In the genomic region with DNA sequence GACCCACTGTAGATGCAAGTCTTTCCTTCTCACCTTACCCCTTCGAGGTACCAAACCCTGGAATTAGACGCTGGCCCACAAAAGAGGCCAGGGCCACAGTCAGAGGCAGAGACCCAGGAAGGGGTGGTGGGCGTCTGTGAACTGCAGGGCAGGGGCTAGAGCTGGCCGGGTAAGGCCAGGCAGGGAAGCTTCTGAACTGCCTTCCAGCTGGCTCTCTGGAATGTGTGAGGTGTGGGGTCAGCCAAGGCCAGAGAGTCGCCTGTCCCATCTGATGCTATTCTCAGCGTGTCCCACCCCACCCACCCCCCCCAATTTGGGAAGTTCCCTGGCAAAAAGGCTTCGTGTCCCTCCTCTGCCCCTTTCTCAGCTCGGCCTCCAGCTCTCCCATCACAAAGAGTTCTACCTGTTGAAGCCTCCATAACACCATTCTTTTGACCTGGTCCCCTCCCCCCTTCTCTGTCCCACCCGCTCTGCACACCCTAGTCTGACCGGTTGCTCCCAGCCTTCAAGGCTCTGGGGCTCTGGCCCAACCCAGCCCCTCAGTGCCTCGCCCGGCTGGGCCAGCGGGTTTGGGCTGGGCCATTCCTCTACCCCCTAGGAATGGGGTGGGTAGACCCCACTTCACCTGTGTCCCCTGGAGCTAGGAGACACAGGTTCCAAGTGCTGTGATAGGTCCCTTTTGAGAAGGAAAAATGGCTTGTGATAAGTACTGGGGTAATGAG, we compare ENCODE assay signal across 17 mouse cellular contexts. TPM values are rescaled to one million over a fixed set of nuclear protein-coding genes. Genes with fewer than 3 reads are reported as not detected.
DNase-seq lines count a peak whose midpoint lies in the region; ATAC-seq and TF ChIP-seq lines count a peak whose summit lies in the region.
"Had no signal": no experiment of that assay in that cellular context is flagged by ENCODE, and none has a peak within 500 bp of the region (broad histone marks: within the 10 kb centered on the region; RNA-seq: fewer than 3 reads in every experiment).

No protein-coding gene starts in this region.

- no peak for ATAC-seq in lung, embryonic 15.5 days (ENCODE audit: borderline replicate concordance, extremely low read depth, low FRiP score, low TSS enrichment)
- no peak for ATAC-seq in heart, embryonic 13.5 days (ENCODE audit: extremely low read depth, insufficient number of reproducible peaks, low FRiP score, low TSS enrichment)
- peak; percentile 62; the same call in 1 of the 2 replicates for ATAC-seq in stomach, embryonic 14.5 days (ENCODE audit: insufficient number of reproducible peaks, insufficient read depth, low FRiP score, low read depth)
- no peak for ATAC-seq in forebrain, embryonic 15.5 days (replicated peaks)
- ATAC-seq: inflammation-experienced regulatory T-cells, adult 6 months; midbrain, embryonic 13.5 days had no signal

- no peaks in the 10 kb centered on the region for H3K27me3 ChIP-seq in lung, embryonic 15.5 days
- no peaks in the 10 kb centered on the region for H3K27me3 ChIP-seq in heart, embryonic 13.5 days (replicated peaks)
- H3K27me3 ChIP-seq in stomach, embryonic 14.5 days (ENCODE audit: control insufficient read depth, insufficient read depth, low read length), result no peaks in the 10 kb centered on the region
- H3K27me3 ChIP-seq in forebrain, embryonic 15.5 days, result no peaks in the 10 kb centered on the region
- H3K27me3 ChIP-seq: CH12.LX; midbrain, embryonic 13.5 days had no signal

- H3K4me3 ChIP-seq in gastrocnemius, adult 2 months, result peak overlapping the region; percentile 13; the same call in 1 of the 2 replicates
- H3K4me3 ChIP-seq in lung, embryonic 15.5 days, result no peak overlapping the region
- no peak overlapping the region for H3K4me3 ChIP-seq in heart, embryonic 13.5 days
- H3K4me3 ChIP-seq in stomach, embryonic 14.5 days (ENCODE audit: low read depth, low read length), result no peak overlapping the region
- H3K4me3 ChIP-seq in forebrain, embryonic 15.5 days, result no peak overlapping the region
- H3K4me3 ChIP-seq: hindbrain, embryonic 10.5 days; midbrain, embryonic 13.5 days had no signal

- H3K36me3 ChIP-seq in lung, embryonic 15.5 days, result peaks cover 50% of the 10 kb centered on the region
- H3K36me3 ChIP-seq in heart, embryonic 13.5 days, result peaks cover 80% of the 10 kb centered on the region
- peaks cover 49% of the 10 kb centered on the region for H3K36me3 ChIP-seq in stomach, embryonic 14.5 days (ENCODE audit: control insufficient read depth, insufficient read depth, low read length)
- H3K36me3 ChIP-seq in forebrain, embryonic 15.5 days, result peaks cover 17% of the 10 kb centered on the region; the same call in 1 of the 2 replicates

- H3K9ac ChIP-seq in lung, embryonic 15.5 days, result no peak overlapping the region
- peak overlapping the region; percentile 38 for H3K9ac ChIP-seq in heart, embryonic 13.5 days
- H3K9ac ChIP-seq in stomach, embryonic 14.5 days (replicated peaks; ENCODE audit: low read depth, low read length), result no peak overlapping the region
- no peak overlapping the region for H3K9ac ChIP-seq in forebrain, embryonic 15.5 days (replicated peaks)
- H3K9ac ChIP-seq: midbrain, embryonic 13.5 days had no signal

- peak overlapping the region; percentile 76 for H3K27ac ChIP-seq in gastrocnemius, adult 2 months
- 0 out of 2 replicates have a peak overlapping the region, but pooled peaks have one; percentile 19 for H3K27ac ChIP-seq in lung, embryonic 15.5 days
- peak overlapping the region; percentile 55 for H3K27ac ChIP-seq in heart, embryonic 13.5 days (replicated peaks)
- no peak overlapping the region for H3K27ac ChIP-seq in stomach, embryonic 14.5 days (ENCODE audit: low read length)
- no peak overlapping the region for H3K27ac ChIP-seq in forebrain, embryonic 15.5 days (replicated peaks)
- H3K27ac ChIP-seq: hindbrain, embryonic 10.5 days; midbrain, embryonic 13.5 days had no signal

- DNase-seq in gastrocnemius, adult 2 months, result peak; percentile 41
- no peak for DNase-seq in gastrocnemius, postnatal 14 days
- no peak for DNase-seq in lung, adult 18-20 months
- no peak for DNase-seq in ovary, postnatal 14 days (ENCODE audit: low spot score)
- DNase-seq: adrenal gland, adult 8-10 months; cerebellum, postnatal 14 days; layer of hippocampus, postnatal 36 days; left cerebral cortex, postnatal 4 days; right cerebral cortex, postnatal 4 days had no signal

- no peak overlapping the region for H3K4me2 ChIP-seq in lung, embryonic 15.5 days
- H3K4me2 ChIP-seq in heart, embryonic 13.5 days, result peak overlapping the region; percentile 27
- H3K4me2 ChIP-seq in stomach, embryonic 14.5 days (replicated peaks; ENCODE audit: low read depth, low read length), result no peak overlapping the region
- no peak overlapping the region for H3K4me2 ChIP-seq in forebrain, embryonic 15.5 days (replicated peaks)
- H3K4me2 ChIP-seq: midbrain, embryonic 13.5 days had no signal

- intact Hi-C loops in gastrocnemius, adult 2 months (cut with DNase I), result no loop called here
- intact Hi-C loops in gastrocnemius, postnatal 14 days (cut with DNase I; ENCODE audit: low total_unique reads), result no loop called here

- WGBS in lung, embryonic 15.5 days, result 63% methylated on average over 13 of the region's 13 CpGs
- WGBS in heart, embryonic 13.5 days, result 52% methylated on average over 13 of the region's 13 CpGs
- WGBS in stomach, embryonic 14.5 days, result 60% methylated on average over 13 of the region's 13 CpGs
- WGBS in forebrain, embryonic 15.5 days, result 89% methylated on average over 13 of the region's 13 CpGs

- TF ChIP-seq CTCF in gastrocnemius, adult 2 months (IDR thresholded peaks at IDR 0.05), result no peak

- peaks cover 42% of the 10 kb centered on the region for H3K4me1 ChIP-seq in lung, embryonic 15.5 days
- peaks cover 84% of the 10 kb centered on the region for H3K4me1 ChIP-seq in heart, embryonic 13.5 days
- peaks cover 14% of the 10 kb centered on the region for H3K4me1 ChIP-seq in stomach, embryonic 14.5 days (ENCODE audit: control insufficient read depth, insufficient read depth, low read length)
- peaks cover 43% of the 10 kb centered on the region for H3K4me1 ChIP-seq in forebrain, embryonic 15.5 days

- no peaks in the 10 kb centered on the region for H3K9me3 ChIP-seq in lung, embryonic 15.5 days
- no peaks in the 10 kb centered on the region for H3K9me3 ChIP-seq in heart, embryonic 13.5 days
- no peaks in the 10 kb centered on the region for H3K9me3 ChIP-seq in stomach, embryonic 14.5 days (ENCODE audit: control insufficient read depth, low read depth, low read length)
- H3K9me3 ChIP-seq in forebrain, embryonic 15.5 days, result no peaks in the 10 kb centered on the region
- H3K9me3 ChIP-seq: hindbrain, embryonic 10.5 days; midbrain, embryonic 13.5 days had no signal

RNA-seq across cellular contexts. Expression of a gene that starts 7.7 kb away (rescaled TPM):
- total RNA-seq in gastrocnemius, adult 2 months (2021), result 10 to 100 TPM; 43.5 to 58.6 TPM
- 100 to 1,000 TPM; 118 to 156 TPM for total RNA-seq in gastrocnemius, postnatal 14 days (2021)
- polyA plus RNA-seq in lung, embryonic 15.5 days (2015; fragmentation: Nextera tagmentation; extraction: Ambion mirVana), result 136 and 150 TPM in 2 replicates
- polyA plus RNA-seq in heart, embryonic 13.5 days (2015; fragmentation: Nextera tagmentation; extraction: Ambion mirVana), result 128 and 131 TPM in 2 replicates
- polyA plus RNA-seq in stomach, embryonic 14.5 days (2014; fragmentation: Nextera tagmentation; extraction: Ambion mirVana), result 118 and 132 TPM in 2 replicates
- 75.6 and 76.1 TPM in 2 replicates for polyA plus RNA-seq in forebrain, embryonic 15.5 days (2015; fragmentation: Nextera tagmentation; extraction: Ambion mirVana)

RNA-seq across cellular contexts. Expression of a gene that starts 11.9 kb away (rescaled TPM):
- under 1 TPM; 0.05 to 0.45 TPM for total RNA-seq in gastrocnemius, adult 2 months (2021)
- under 1 TPM; 0.39 to 0.42 TPM for total RNA-seq in gastrocnemius, postnatal 14 days (2021)
- 1.6 and 1.8 TPM in 2 replicates for polyA plus RNA-seq in lung, embryonic 15.5 days (2015; fragmentation: Nextera tagmentation; extraction: Ambion mirVana)
- 1.3 and 1.5 TPM in 2 replicates for polyA plus RNA-seq in heart, embryonic 13.5 days (2015; fragmentation: Nextera tagmentation; extraction: Ambion mirVana)
- 1.0 and 1.4 TPM in 2 replicates for polyA plus RNA-seq in stomach, embryonic 14.5 days (2014; fragmentation: Nextera tagmentation; extraction: Ambion mirVana)
- polyA plus RNA-seq in forebrain, embryonic 15.5 days (2015; fragmentation: Nextera tagmentation; extraction: Ambion mirVana), result 43.6 and 45.6 TPM in 2 replicates

RNA-seq across cellular contexts. Expression of a gene that starts 25.4 kb away (rescaled TPM):
- total RNA-seq in gastrocnemius, adult 2 months (2021), result 1 to 10 TPM; 5.4 to 6.9 TPM
- total RNA-seq in gastrocnemius, postnatal 14 days (2021), result 1 to 10 TPM; 6.8 to 7.2 TPM
- polyA plus RNA-seq in lung, embryonic 15.5 days (2015; fragmentation: Nextera tagmentation; extraction: Ambion mirVana), result 33.7 and 33.9 TPM in 2 replicates
- 18.3 and 22.3 TPM in 2 replicates for polyA plus RNA-seq in heart, embryonic 13.5 days (2015; fragmentation: Nextera tagmentation; extraction: Ambion mirVana)
- polyA plus RNA-seq in stomach, embryonic 14.5 days (2014; fragmentation: Nextera tagmentation; extraction: Ambion mirVana), result 32.7 and 38.1 TPM in 2 replicates
- polyA plus RNA-seq in forebrain, embryonic 15.5 days (2015; fragmentation: Nextera tagmentation; extraction: Ambion mirVana), result 36.9 and 42.4 TPM in 2 replicates

RNA-seq across cellular contexts. Expression of a gene that starts 34.2 kb away (rescaled TPM):
- total RNA-seq in gastrocnemius, adult 2 months (2021), result 10 to 100 TPM; 22.4 to 26.2 TPM
- 10 to 100 TPM; 20.7 to 21.1 TPM for total RNA-seq in gastrocnemius, postnatal 14 days (2021)
- 11.5 and 12.3 TPM in 2 replicates for polyA plus RNA-seq in lung, embryonic 15.5 days (2015; fragmentation: Nextera tagmentation; extraction: Ambion mirVana)
- 6.2 and 8.5 TPM in 2 replicates for polyA plus RNA-seq in heart, embryonic 13.5 days (2015; fragmentation: Nextera tagmentation; extraction: Ambion mirVana)
- 13.6 and 17.6 TPM in 2 replicates for polyA plus RNA-seq in stomach, embryonic 14.5 days (2014; fragmentation: Nextera tagmentation; extraction: Ambion mirVana)
- polyA plus RNA-seq in forebrain, embryonic 15.5 days (2015; fragmentation: Nextera tagmentation; extraction: Ambion mirVana), result 12.3 and 12.6 TPM in 2 replicates

RNA-seq across cellular contexts. Expression of a gene that starts 34.3 kb away (rescaled TPM):
- total RNA-seq in gastrocnemius, adult 2 months (2021), result under 1 TPM; 0.20 to 0.39 TPM
- total RNA-seq in gastrocnemius, postnatal 14 days (2021), result 1 to 10 TPM in 1 of 2 experiments, under 1 TPM in 1; 0.84 to 1.7 TPM
- polyA plus RNA-seq in lung, embryonic 15.5 days (2015; fragmentation: Nextera tagmentation; extraction: Ambion mirVana), result 23.1 and 28.2 TPM in 2 replicates
- polyA plus RNA-seq in heart, embryonic 13.5 days (2015; fragmentation: Nextera tagmentation; extraction: Ambion mirVana), result 7.6 and 7.7 TPM in 2 replicates
- polyA plus RNA-seq in stomach, embryonic 14.5 days (2014; fragmentation: Nextera tagmentation; extraction: Ambion mirVana), result 22.3 and 23.3 TPM in 2 replicates
- 10.4 and 11.3 TPM in 2 replicates for polyA plus RNA-seq in forebrain, embryonic 15.5 days (2015; fragmentation: Nextera tagmentation; extraction: Ambion mirVana)

Comparison
In these comparisons a context has a peak if more than half of its experiments do, and no peak if none do; other contexts are left out.
1. H3K27ac ChIP-seq: peak in gastrocnemius, adult 2 months (single experiment), lung, embryonic 15.5 days (single experiment) and heart, embryonic 13.5 days (single experiment); none in stomach, embryonic 14.5 days (single experiment) and forebrain, embryonic 15.5 days (single experiment).
2. RNA of a gene that starts 11.9 kb away (polyA plus RNA-seq): 43.6 to 45.6 TPM in forebrain, embryonic 15.5 days; 1.6 to 1.8 TPM in lung, embryonic 15.5 days, 1.3 to 1.5 TPM in heart, embryonic 13.5 days and 1.0 to 1.4 TPM in stomach, embryonic 14.5 days; every median in the first group is over 10 times any median in the second.